Mouse (Mus musculus): ENCODE results near the gene Mast1.

- no peak for TF ChIP-seq POLR2A (IDR thresholded peaks at IDR 0.05; ENCODE audit: insufficient read length, low read depth)
- no peak for TF ChIP-seq E2F4 (IDR thresholded peaks at IDR 0.05; ENCODE audit: insufficient read depth)
- no peak for TF ChIP-seq MYOD1 (IDR thresholded peaks at IDR 0.05; ENCODE audit: control insufficient read depth in 1 of 3, insufficient read length in 2 of 3, low read depth in 2 of 3)
- no peak for TF ChIP-seq MAX (IDR thresholded peaks at IDR 0.05; ENCODE audit: low read depth)
- TF ChIP-seq CEBPB (IDR thresholded peaks at IDR 0.05; ENCODE audit: insufficient read depth, poor library complexity, severe bottlenecking), result no peak
- TF ChIP-seq POLR2AphosphoS2 (IDR thresholded peaks at IDR 0.05; ENCODE audit: insufficient read length, low read depth), result no peak
- TF ChIP-seq USF1 (IDR thresholded peaks at IDR 0.05; ENCODE audit: low read depth), result no peak
- no peak for TF ChIP-seq TCF12 (IDR thresholded peaks at IDR 0.05; ENCODE audit: insufficient read depth, poor library complexity, severe bottlenecking)
- TF ChIP-seq MYOG (IDR thresholded peaks at IDR 0.05; ENCODE audit: control insufficient read depth in 1 of 3, insufficient read depth in 1 of 3, insufficient read length in 2 of 3, low read depth in 2 of 3), result no peak
- no peak for TF ChIP-seq TCF3 (IDR thresholded peaks at IDR 0.05; ENCODE audit: insufficient read length, low read depth)
- TF ChIP-seq SRF (IDR thresholded peaks at IDR 0.05; ENCODE audit: control insufficient read depth, insufficient read length, low read depth), result no peak
Measured at GRCm38 (mm10) chr8:84907037-84907436, 30.1 kb downstream of the Mast1 start.
